Mouse (Mus musculus): Measurements from ENCODE around the gene Pate2.

GRCm38 (mm10) chr9:35587674-35588073, 17.6 kb downstream of the Pate2 start:
- TF ChIP-seq CTCF (IDR thresholded peaks at IDR 0.05; ENCODE audit: borderline replicate concordance, insufficient read depth, low read depth, low read length) (no peak), POLR2A (IDR thresholded peaks at IDR 0.05; ENCODE audit: borderline replicate concordance, insufficient read depth, low read length) (no peak)

All from cerebellum, adult 2 months (tissue).